Mouse (Mus musculus) heart, postnatal 10 days (tissue): Measurements from ENCODE around the gene Sh2d3c. TPM values are rescaled to one million over a fixed set of nuclear protein-coding genes. Genes with fewer than 3 reads are reported as not detected.

Source experiments
- DNase-seq, 2 experiments: peaks; one replicate each; pipeline ENCODE4 v3.0.0; 2021
- intact Hi-C: fragments of 180-260 bp; cut with DNase I; formaldehyde crosslinking; loops from one replicate; pipeline ENCODE4 v1.15.1; 2025
- total RNA-seq, 2 experiments: library from RNA; stranded (reverse); gene quantifications; 2 replicates each; pipeline ENCODE4 v1.2.3; 2021

The Sh2d3c gene
- total RNA-seq, 2 experiments from 2014 or later, result 45.3 to 47.1 TPM

DNA sequence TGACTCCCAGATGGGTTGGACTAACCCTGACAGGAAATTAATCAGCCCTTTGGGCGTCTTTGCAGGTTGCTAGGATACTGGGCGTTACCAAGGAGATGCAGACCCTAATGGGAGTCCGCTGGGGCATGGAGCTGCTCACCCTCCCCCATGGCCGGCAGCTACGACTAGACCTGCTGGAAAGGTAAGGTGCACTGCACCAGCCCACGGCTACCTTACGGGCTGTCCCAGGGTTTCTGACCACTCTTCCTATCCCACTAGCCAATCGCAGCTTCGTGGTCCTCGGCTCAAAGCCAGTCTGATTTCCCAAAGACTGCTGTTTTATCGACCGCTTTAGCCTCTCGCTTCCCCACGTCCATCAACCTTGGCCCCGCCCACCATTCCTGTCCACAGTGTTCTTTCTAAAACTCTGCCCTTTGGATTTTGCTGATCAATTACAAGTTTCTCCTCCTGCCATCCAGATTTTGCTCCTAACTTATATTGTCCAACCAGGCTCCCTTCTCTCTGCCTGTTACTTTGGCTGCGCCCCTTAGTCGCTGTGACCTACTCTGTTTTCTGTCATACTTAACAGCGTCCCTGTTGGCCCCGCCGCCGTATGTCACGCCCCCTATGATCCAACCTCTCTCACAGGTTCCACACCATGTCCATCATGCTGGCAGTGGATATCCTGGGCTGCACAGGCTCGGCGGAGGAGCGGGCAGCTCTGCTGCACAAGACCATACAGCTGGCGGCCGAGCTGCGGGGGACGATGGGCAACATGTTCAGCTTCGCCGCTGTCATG, 30.2 kb downstream of the Sh2d3c start:
- peak; percentile 72 to 73 for DNase-seq
- intact Hi-C loops, result no loop called here

- intact Hi-C loops, result no loop called here
- no peak for DNase-seq
These were observed 30.8 kb downstream of the Sh2d3c start for GRCm38 (mm10) chr2:32751665-32752033.

GRCm38 (mm10) chr2:32752181-32752580, 31.3 kb downstream of the Sh2d3c start:
- DNase-seq, result no peak
- intact Hi-C loops, result no loop called here

DNA sequence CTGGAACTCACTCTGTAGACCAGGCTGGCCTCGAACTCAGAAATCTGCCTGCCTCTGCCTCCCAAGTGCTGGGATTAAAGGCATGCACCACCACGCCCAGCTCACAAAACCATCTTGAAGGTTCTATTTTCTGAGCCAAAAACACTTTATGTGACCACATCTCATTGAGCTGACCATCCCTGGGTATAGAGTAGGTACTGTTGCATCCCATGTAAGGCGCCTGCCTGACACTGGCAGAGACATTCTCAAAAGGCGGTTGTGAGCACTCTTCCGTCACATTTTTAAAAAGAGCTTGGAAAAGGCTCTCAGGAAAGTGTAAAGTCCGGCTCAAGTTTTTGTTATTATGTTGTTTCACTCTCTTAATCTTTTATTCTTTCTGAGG, 35.8 kb downstream of the Sh2d3c start:
- no peak for DNase-seq
- intact Hi-C loops, result loop anchor here (1.0 kb wide), 2 partner anchors 43 to 48 kb away; partner anchors contain the start of gene Cdk9

GRCm38 (mm10) chr2:32757056-32757845, 36.4 kb downstream of the Sh2d3c start, which contains the start of gene Tor2a:
TSS of gene Tor2a (plus strand) at chr2:32757234.
- DNase-seq, result peak; percentile 98 to 99
- intact Hi-C loops, result loop anchor here (1.0 kb wide), 2 partner anchors 44 to 49 kb away; partner anchors contain the start of gene Cdk9

DNA sequence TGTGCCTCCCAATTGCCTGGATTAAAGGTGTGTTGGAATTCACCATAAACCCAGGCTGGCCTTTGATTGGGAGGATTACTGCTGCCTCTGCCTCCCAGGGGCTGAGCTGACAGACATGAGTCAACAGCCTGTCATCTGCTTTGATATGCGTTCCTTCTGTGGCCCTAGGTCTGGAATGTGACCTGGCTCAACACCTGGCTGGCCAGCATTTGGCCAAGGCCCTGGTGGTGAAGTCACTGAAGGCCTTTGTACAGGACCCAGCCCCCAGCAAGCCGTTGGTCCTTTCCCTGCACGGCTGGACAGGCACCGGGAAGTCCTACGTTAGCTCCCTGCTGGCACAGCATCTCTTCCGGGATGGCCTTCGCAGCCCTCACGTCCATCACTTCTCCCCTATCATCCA, 37.6 kb downstream of the Sh2d3c start:
- no peak for DNase-seq
- intact Hi-C loops, result no loop called here

GRCm38 (mm10) chr2:32759001-32759400, 38.1 kb downstream of the Sh2d3c start:
- no peak for DNase-seq
- intact Hi-C loops, result no loop called here

GRCm38 (mm10) chr2:32761361-32761760, 40.5 kb downstream of the Sh2d3c start:
- intact Hi-C loops, result no loop called here
- DNase-seq, result no peak

DNA sequence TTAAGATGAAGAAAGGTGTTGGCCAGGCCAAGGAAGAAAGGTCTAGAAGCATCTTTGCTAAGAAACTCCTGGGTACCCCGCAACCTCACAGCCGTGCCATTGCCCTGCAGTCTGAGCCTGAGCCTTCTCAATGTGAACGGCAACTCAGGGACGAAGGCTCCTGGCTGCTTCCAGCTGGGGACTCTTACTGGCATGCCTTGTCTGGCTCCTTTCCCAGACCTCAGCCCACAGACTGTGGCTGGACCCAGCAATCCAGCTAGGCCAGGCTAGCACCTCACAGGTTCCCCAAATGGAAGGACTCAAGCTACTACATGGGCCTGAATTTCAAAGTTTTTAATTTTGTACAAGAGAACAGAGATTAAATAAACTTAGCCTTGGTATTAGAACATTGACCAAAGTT, 41.0 kb downstream of the Sh2d3c start:
- DNase-seq, result no peak
- intact Hi-C loops, result no loop called here

DNA sequence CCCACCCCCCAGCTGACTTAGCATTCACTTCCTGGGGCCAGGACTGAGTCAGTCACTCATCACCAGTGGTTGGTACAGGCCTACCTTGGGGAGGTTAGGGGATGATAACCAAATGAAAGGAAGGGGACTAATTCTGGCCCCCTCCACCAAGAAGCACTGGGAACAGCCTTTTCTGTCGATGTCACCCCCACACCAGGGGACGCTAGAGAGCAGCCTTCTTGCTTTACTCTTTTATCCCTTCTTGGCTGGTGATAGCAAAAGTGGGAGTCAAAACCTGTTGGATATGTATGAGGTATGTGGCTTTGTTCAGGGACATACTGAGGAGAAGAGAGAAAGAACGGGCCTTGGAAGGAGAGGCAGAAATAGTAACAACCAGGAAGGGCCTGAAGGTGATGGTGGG, 42.5 kb downstream of the Sh2d3c start:
- intact Hi-C loops, result no loop called here
- DNase-seq, result no peak

DNA sequence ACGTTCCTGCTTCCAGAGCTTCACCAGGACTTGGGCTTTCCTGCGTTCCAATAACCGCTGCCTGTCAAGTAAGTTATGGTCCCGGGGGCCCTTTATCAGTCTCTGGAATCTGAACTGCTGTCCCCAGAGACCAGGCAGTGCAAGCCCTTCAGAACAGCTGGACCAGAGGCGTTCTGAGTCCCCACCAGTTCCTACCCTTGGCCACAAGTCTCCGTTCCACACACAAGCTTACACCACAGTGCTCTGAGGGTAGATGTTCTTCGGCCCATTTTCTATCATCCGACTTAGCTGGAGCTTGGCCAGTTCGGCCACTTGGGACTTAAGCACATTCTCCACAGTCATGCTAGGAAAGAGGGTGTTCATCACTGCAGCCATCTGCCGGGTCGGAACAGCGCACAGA, 46.4 kb downstream of the Sh2d3c start:
- DNase-seq, result no peak
- intact Hi-C loops, result no loop called here

- DNase-seq, result no peak
- intact Hi-C loops, result no loop called here
These were observed 47.9 kb downstream of the Sh2d3c start for GRCm38 (mm10) chr2:32768661-32769285.

GRCm38 (mm10) chr2:32769327-32770085, 48.7 kb downstream of the Sh2d3c start:
- DNase-seq, result no peak
- intact Hi-C loops, result no loop called here

- intact Hi-C loops, result no loop called here
- no peak for DNase-seq
These were observed 51.0 kb downstream of the Sh2d3c start for GRCm38 (mm10) chr2:32771886-32772285.

- intact Hi-C loops, result no loop called here
- DNase-seq, result no peak
These were observed 51.9 kb downstream of the Sh2d3c start for GRCm38 (mm10) chr2:32772626-32773279.

- DNase-seq, result peak; percentile 99
- intact Hi-C loops, result loop anchor here (5.0 kb wide), 1 partner anchor 152 kb away; no protein-coding TSS in a partner anchor
These were observed 54.7 kb downstream of the Sh2d3c start, which contains the start of the genes Ttc16 and Ptrh1 for GRCm38 (mm10) chr2:32775359-32776074. TSS of gene Ttc16 (minus strand) at chr2:32775633. TSS of gene Ptrh1 (plus strand) at chr2:32775786.

GRCm38 (mm10) chr2:32776192-32776591, 55.3 kb downstream of the Sh2d3c start:
- intact Hi-C loops, result loop anchor here (5.0 kb wide), 1 partner anchor 151 kb away; no protein-coding TSS in a partner anchor
- DNase-seq, result no peak

- intact Hi-C loops, result loop anchor here (5.0 kb wide), 1 partner anchor 149 kb away; no protein-coding TSS in a partner anchor
- no peak for DNase-seq
These were observed 57.2 kb downstream of the Sh2d3c start for GRCm38 (mm10) chr2:32778081-32778480.

GRCm38 (mm10) chr2:32779131-32779530, 58.3 kb downstream of the Sh2d3c start:
- peak; percentile 83 to 88 for DNase-seq
- intact Hi-C loops, result loop anchor here (1.0 to 5.0 kb wide), 2 partner anchors 78 to 148 kb away; no protein-coding TSS in a partner anchor
